Comparison of ENCODE assay signal across 9 mouse cellular contexts in the genomic region with DNA sequence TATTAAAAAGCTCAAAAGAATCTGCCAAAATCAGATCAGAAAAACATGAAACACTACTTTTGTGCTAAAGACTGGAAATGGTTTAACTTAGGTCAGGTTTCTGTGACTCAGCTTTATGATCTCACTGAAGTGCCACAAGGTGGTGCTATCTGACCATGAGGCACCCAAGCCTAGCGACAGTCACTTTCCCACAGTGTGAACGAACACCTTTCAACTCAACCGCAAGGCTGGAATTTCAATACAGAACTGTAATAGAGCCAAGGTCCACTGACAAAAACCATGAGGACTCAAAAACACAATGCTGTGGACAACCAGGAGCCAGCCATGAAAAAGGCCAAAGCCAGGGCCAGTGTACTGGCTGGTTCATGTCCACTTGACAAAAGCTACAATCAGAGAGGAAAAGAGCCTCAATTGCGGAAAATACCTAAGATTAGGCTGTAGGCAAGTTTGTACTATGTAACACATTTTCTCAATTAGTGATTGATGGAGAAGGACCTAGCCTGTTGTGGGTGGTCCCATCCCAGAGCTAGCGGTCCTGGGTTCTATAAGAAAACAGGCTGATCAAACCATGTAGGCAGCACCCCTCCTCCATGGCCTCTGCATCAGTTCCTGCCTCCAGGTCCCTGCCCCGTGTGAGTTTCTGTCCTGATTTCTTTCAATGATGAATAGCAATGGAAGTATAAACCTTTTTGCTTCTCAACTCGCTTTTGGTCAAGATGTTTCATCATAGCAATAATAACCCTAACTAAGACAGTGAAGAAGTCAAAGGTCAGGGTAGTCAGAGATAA. TPM values are rescaled to one million over a fixed set of nuclear protein-coding genes. Genes with fewer than 3 reads are reported as not detected.
DNase-seq lines count a peak whose midpoint lies in the region; ATAC-seq and TF ChIP-seq lines count a peak whose summit lies in the region.
"Had no signal": no experiment of that assay in that cellular context is flagged by ENCODE, and none has a peak within 500 bp of the region (broad histone marks: within the 10 kb centered on the region; RNA-seq: fewer than 3 reads in every experiment).

No protein-coding gene starts in this region.

- H3K9me3 ChIP-seq in hindbrain, embryonic 11.5 days (ENCODE audit: control insufficient read depth, low read length): no peaks in the 10 kb centered on the region
- H3K9me3 ChIP-seq in hindbrain, embryonic 13.5 days: no peaks in the 10 kb centered on the region
- H3K9me3 ChIP-seq in CH12.LX (replicated peaks; ENCODE audit: low read length): no peaks in the 10 kb centered on the region
- no peaks in the 10 kb centered on the region for H3K9me3 ChIP-seq in forebrain, embryonic 10.5 days

- peak; percentile 56 for DNase-seq in hindbrain, embryonic 11.5 days (ENCODE audit: low spot score)
- DNase-seq in CH12.LX (ENCODE audit: extremely low read depth): peak; percentile 57
- DNase-seq in brain, embryonic 14.5 days (ENCODE audit: low read depth): peak; percentile 76
- DNase-seq in heart, postnatal 10 days: peak; percentile 67 to 69
- peak; percentile 51 to 61 for DNase-seq in left cerebral cortex, postnatal 25 days (ENCODE audit: low spot score in 2 of 2)
- DNase-seq in naive thymus-derived CD4-positive, alpha-beta T cell, adult 2 months (ENCODE audit: low read depth): peak; percentile 84
- no peak for DNase-seq in forebrain, embryonic 10.5 days (ENCODE audit: extremely low spot score, low spot score)

- peak in 1 of 2 experiments; percentile 76; a peak in 2 of 4 replicates for TF ChIP-seq CTCF in CH12.LX (conservative IDR thresholded peaks at IDR 0.05 in 1 of 2, IDR thresholded peaks at IDR 0.05 in 1 of 2; ENCODE audit: low read depth in 2 of 2, low read length in 2 of 2)
- TF ChIP-seq CTCF in brain, embryonic 14.5 days (IDR thresholded peaks at IDR 0.05; ENCODE audit: borderline replicate concordance, extremely low read depth, insufficient read depth, insufficient read length): peak; percentile 70

- TF ChIP-seq POLR2A in CH12.LX (IDR thresholded peaks at IDR 0.05; ENCODE audit: low read depth, low read length): no peak
- TF ChIP-seq POLR2A in brain, embryonic 14.5 days (IDR thresholded peaks at IDR 0.05; ENCODE audit: borderline replicate concordance, extremely low read depth, insufficient read depth, insufficient read length, poor library complexity, severe bottlenecking): no peak

- H3K4me3 ChIP-seq in hindbrain, embryonic 11.5 days (ENCODE audit: low read depth, low read length): no peak overlapping the region
- H3K4me3 ChIP-seq in hindbrain, embryonic 13.5 days: no peak overlapping the region
- H3K4me3 ChIP-seq in CH12.LX (replicated peaks in 1 of 3; ENCODE audit: low read depth in 2 of 3, low read length in 2 of 3, poor library complexity in 1 of 3): no peak overlapping the region
- no peak overlapping the region for H3K4me3 ChIP-seq in forebrain, embryonic 10.5 days

- TF ChIP-seq EP300 in CH12.LX (IDR thresholded peaks at IDR 0.05; ENCODE audit: low read length): no peak

- no peak overlapping the region for H3K4me2 ChIP-seq in hindbrain, embryonic 11.5 days (replicated peaks; ENCODE audit: low read depth, low read length)
- no peak overlapping the region for H3K4me2 ChIP-seq in hindbrain, embryonic 13.5 days
- no peak overlapping the region for H3K4me2 ChIP-seq in CH12.LX (ENCODE audit: insufficient read depth, low read depth, poor library complexity, severe bottlenecking)

- WGBS in hindbrain, embryonic 11.5 days: 76% methylated on average over 7 of the region's 7 CpGs
- 65% methylated on average over 7 of the region's 7 CpGs for WGBS in hindbrain, embryonic 13.5 days
- 78% methylated on average over 7 of the region's 7 CpGs for WGBS in forebrain, embryonic 10.5 days

- peaks cover 62% of the 10 kb centered on the region for H3K79me2 ChIP-seq in CH12.LX (replicated peaks; ENCODE audit: control insufficient read depth, extremely low read depth, insufficient read depth, poor library complexity, severe bottlenecking)

- TF ChIP-seq RAD21 in CH12.LX (IDR thresholded peaks at IDR 0.05; ENCODE audit: low read depth, low read length): peak; percentile 72

- no peaks in the 10 kb centered on the region for H3K27me3 ChIP-seq in hindbrain, embryonic 11.5 days (ENCODE audit: control insufficient read depth, insufficient read depth, low read length)
- H3K27me3 ChIP-seq in hindbrain, embryonic 13.5 days: no peaks in the 10 kb centered on the region
- no peaks in the 10 kb centered on the region for H3K27me3 ChIP-seq in CH12.LX (replicated peaks)
- H3K27me3 ChIP-seq in forebrain, embryonic 10.5 days (ENCODE audit: poor library complexity, severe bottlenecking): no peaks in the 10 kb centered on the region

- H3K36me3 ChIP-seq in hindbrain, embryonic 11.5 days (ENCODE audit: control insufficient read depth, insufficient read depth, low read length): peaks cover 13% of the 10 kb centered on the region
- H3K36me3 ChIP-seq in hindbrain, embryonic 13.5 days: peaks cover 50% of the 10 kb centered on the region
- H3K36me3 ChIP-seq in CH12.LX (replicated peaks in 1 of 2; ENCODE audit: control insufficient read depth in 1 of 2, insufficient read depth in 1 of 2, low read length in 1 of 2): peaks cover 63 to 91% of the 10 kb centered on the region in 2 experiments
- peaks cover 96% of the 10 kb centered on the region for H3K36me3 ChIP-seq in forebrain, embryonic 10.5 days (replicated peaks)

- H3K9ac ChIP-seq in hindbrain, embryonic 11.5 days (ENCODE audit: low read depth, low read length): no peak overlapping the region
- H3K9ac ChIP-seq in hindbrain, embryonic 13.5 days: no peak overlapping the region
- no peak overlapping the region for H3K9ac ChIP-seq in CH12.LX (ENCODE audit: insufficient read depth, low read depth)

- no peak overlapping the region for H3K27ac ChIP-seq in hindbrain, embryonic 11.5 days (ENCODE audit: low read depth, low read length)
- no peak overlapping the region for H3K27ac ChIP-seq in hindbrain, embryonic 13.5 days
- H3K27ac ChIP-seq in CH12.LX (ENCODE audit: insufficient read depth, low read depth): no peak overlapping the region
- H3K27ac ChIP-seq in forebrain, embryonic 10.5 days: no peak overlapping the region
- H3K27ac ChIP-seq: macrophage had no signal

- dilution Hi-C loops in CH12.LX (cut with MboI; ENCODE audit: extremely low pct_ligation_motif_present, extremely low pct_unique_long_range_greater_than_20kb, low sequenced_read_pairs): no loop called here

- in situ Hi-C loops in CH12.LX (cut with MboI; ENCODE audit: low pct_ligation_motif_present, low pct_unique_long_range_greater_than_20kb, low sequenced_read_pairs): no loop called here

- intact Hi-C loops in heart, postnatal 10 days (cut with DNase I): loop anchor here (1.0 to 2.0 kb wide), 4 partner anchors 19 to 129 kb away; no protein-coding TSS in a partner anchor
- intact Hi-C loops in left cerebral cortex, postnatal 25 days (cut with DNase I): loop anchor here (2.0 kb wide), 1 partner anchor 81 kb away; a partner anchor contains a TSS

- H3K4me1 ChIP-seq in hindbrain, embryonic 11.5 days (replicated peaks; ENCODE audit: control insufficient read depth, insufficient read depth, low read length): no peaks in the 10 kb centered on the region
- H3K4me1 ChIP-seq in hindbrain, embryonic 13.5 days (replicated peaks): no peaks in the 10 kb centered on the region
- 0 out of 4 replicates have a peak, but pooled peaks cover 0 to 5% of the 10 kb centered on the region in 2 experiments for H3K4me1 ChIP-seq in CH12.LX (ENCODE audit: control insufficient read depth in 1 of 2, insufficient read depth in 2 of 2)
- no peaks in the 10 kb centered on the region for H3K4me1 ChIP-seq in forebrain, embryonic 10.5 days

- ATAC-seq in hindbrain, embryonic 11.5 days (ENCODE audit: low FRiP score): no peak
- no peak for ATAC-seq in hindbrain, embryonic 13.5 days (ENCODE audit: low FRiP score)

TF ChIP-seq in CH12.LX, 34 proteins besides CTCF, POLR2A, EP300 and RAD21 (continues in another document):
- TF ChIP-seq MYC (IDR thresholded peaks at IDR 0.05; ENCODE audit: low read depth, low read length) (0 out of 2 replicates have a peak, but pooled peaks have one; percentile 31), GABPA (IDR thresholded peaks at IDR 0.05; ENCODE audit: insufficient replicate concordance, low read depth, low read length) (no peak), ETS1 (conservative IDR thresholded peaks at IDR 0.05; ENCODE audit: low read depth, low read length) (no peak), JUN (IDR thresholded peaks at IDR 0.05; ENCODE audit: insufficient read depth, low read depth, low read length) (no peak)

RNA-seq across cellular contexts. Expression of a gene that starts 18.1 kb away (rescaled TPM):
- 2.0 and 2.7 TPM in 2 replicates for polyA plus RNA-seq in hindbrain, embryonic 11.5 days (2014; fragmentation: Nextera tagmentation; extraction: Ambion mirVana)
- 1.3 and 1.4 TPM in 2 replicates for polyA plus RNA-seq in hindbrain, embryonic 13.5 days (2015; fragmentation: Nextera tagmentation; extraction: Ambion mirVana)
- total RNA-seq in CH12.LX (2012; rRNA removed) (0.21 and 0.25 TPM in 2 replicates), CH12.LX (2014; rRNA removed) (0.35 and 0.36 TPM in 2 replicates)
- 0.46 and 0.52 TPM in 2 replicates for polyA plus RNA-seq in CH12.LX (2012; ENCODE audit: insufficient read length, low read depth)
- 0.66 and 0.81 TPM in 2 replicates for polyA plus RNA-seq in brain, embryonic 14.5 days (2012; rRNA removed)
- total RNA-seq in heart, postnatal 10 days (2021): 1 to 10 TPM; 2.1 to 2.7 TPM
- under 1 TPM; 0.27 to 0.69 TPM for total RNA-seq in left cerebral cortex, postnatal 25 days (2021)
- polyA plus RNA-seq in forebrain, embryonic 10.5 days (2016; fragmentation: Nextera tagmentation; extraction: Ambion mirVana): 1.5 and 1.6 TPM in 2 replicates

RNA-seq across cellular contexts. Expression of a gene that starts 21.2 kb away (rescaled TPM):
- 191 and 228 TPM in 2 replicates for polyA plus RNA-seq in hindbrain, embryonic 11.5 days (2014; fragmentation: Nextera tagmentation; extraction: Ambion mirVana)
- 163 and 166 TPM in 2 replicates for polyA plus RNA-seq in hindbrain, embryonic 13.5 days (2015; fragmentation: Nextera tagmentation; extraction: Ambion mirVana)
- 140 and 168 TPM in 2 replicates for total RNA-seq in CH12.LX (2012; rRNA removed)
- total RNA-seq in CH12.LX (2014; rRNA removed): 183 and 204 TPM in 2 replicates
- polyA plus RNA-seq in CH12.LX (2012; ENCODE audit: insufficient read length, low read depth): 327 and 334 TPM in 2 replicates
- polyA plus RNA-seq in brain, embryonic 14.5 days (2012; rRNA removed): 108 and 133 TPM in 2 replicates
- 100 to 1,000 TPM; 160 to 172 TPM for total RNA-seq in heart, postnatal 10 days (2021)
- total RNA-seq in left cerebral cortex, postnatal 25 days (2021): 100 to 1,000 TPM; 133 to 147 TPM
- polyA plus RNA-seq in forebrain, embryonic 10.5 days (2016; fragmentation: Nextera tagmentation; extraction: Ambion mirVana): 251 and 256 TPM in 2 replicates

RNA-seq across cellular contexts. Expression of a gene that starts 33.8 kb away (rescaled TPM):
- polyA plus RNA-seq in hindbrain, embryonic 11.5 days (2014; fragmentation: Nextera tagmentation; extraction: Ambion mirVana): 33.1 and 36.0 TPM in 2 replicates
- polyA plus RNA-seq in hindbrain, embryonic 13.5 days (2015; fragmentation: Nextera tagmentation; extraction: Ambion mirVana): 15.0 and 15.5 TPM in 2 replicates
- 3.5 and 4.3 TPM in 2 replicates for total RNA-seq in CH12.LX (2012; rRNA removed)
- total RNA-seq in CH12.LX (2014; rRNA removed): 0.97 and 1.3 TPM in 2 replicates
- polyA plus RNA-seq in CH12.LX (2012; ENCODE audit: insufficient read length, low read depth): 0.93 and 1.3 TPM in 2 replicates
- polyA plus RNA-seq in brain, embryonic 14.5 days (2012; rRNA removed): 20.7 and 23.1 TPM in 2 replicates
- 10 to 100 TPM; 36.3 to 37.0 TPM for total RNA-seq in heart, postnatal 10 days (2021)
- total RNA-seq in left cerebral cortex, postnatal 25 days (2021): 1 to 10 TPM; 4.1 to 4.4 TPM
- polyA plus RNA-seq in forebrain, embryonic 10.5 days (2016; fragmentation: Nextera tagmentation; extraction: Ambion mirVana): 19.1 and 20.7 TPM in 2 replicates
